Comparison of ENCODE assay signal across 14 mouse cellular contexts in genomic region chr10:118419000-118419425, GRCm38 (mm10). TPM values are rescaled to one million over a fixed set of nuclear protein-coding genes. Genes with fewer than 3 reads are reported as not detected.
DNase-seq lines count a peak whose midpoint lies in the region; TF ChIP-seq lines count a peak whose summit lies in the region.
"Had no signal": no experiment of that assay in that cellular context is flagged by ENCODE, and none has a peak within 500 bp of the region (broad histone marks: within the 10 kb centered on the region; RNA-seq: fewer than 3 reads in every experiment).

No protein-coding gene starts in this region.

- no peak overlapping the region for H3K4me3 ChIP-seq in left cerebral cortex, adult 2 months
- H3K4me3 ChIP-seq: embryonic facial prominence, embryonic 15.5 days; hindbrain, embryonic 15.5 days; limb, embryonic 12.5 days; midbrain, embryonic 12.5 days had no signal

- TF ChIP-seq CTCF in left cerebral cortex, adult 2 months (IDR thresholded peaks at IDR 0.05), result no peak

- H3K27ac ChIP-seq in left cerebral cortex, adult 2 months, result no peak overlapping the region
- H3K27ac ChIP-seq: embryonic facial prominence, embryonic 15.5 days; hindbrain, embryonic 15.5 days; limb, embryonic 12.5 days; midbrain, embryonic 12.5 days had no signal

- intact Hi-C loops in left cerebral cortex, adult 2 months (cut with DNase I), result no loop called here

- peak; percentile 94 for DNase-seq in CD4-positive helper T cell, adult 2 months (ENCODE audit: low read depth, low spot score)
- DNase-seq in R1 (ENCODE audit: low read depth, low spot score), result peak; percentile 11
- DNase-seq in lung, postnatal 25 days (ENCODE audit: low spot score), result peak; percentile 5
- peak; percentile 70 to 75 for DNase-seq in spleen, postnatal 36 days (ENCODE audit: low spot score in 2 of 2)
- DNase-seq in retina, postnatal 1 day, result no peak
- DNase-seq in left cerebral cortex, adult 2 months (ENCODE audit: extremely low spot score in 1 of 2, low spot score in 2 of 2), result no peak
- no peak for DNase-seq in right cerebral cortex, postnatal 36 days (ENCODE audit: low spot score in 2 of 2)
- no peak for DNase-seq in embryo, embryonic 10 days (ENCODE audit: low spot score)
- DNase-seq: adrenal gland, adult 8-10 months had no signal

RNA-seq across cellular contexts. Expression of gene Ifng, which starts 21.8 kb away (rescaled TPM):
- not detected for total RNA-seq in left cerebral cortex, adult 2 months (2021)
- total RNA-seq: layer of hippocampus, adult 18-20 months had no signal

Comparison
In these comparisons a context has a peak if more than half of its experiments do, and no peak if none do; other contexts are left out.
1. DNase-seq: peak in CD4-positive helper T cell, adult 2 months (single experiment), R1 (single experiment), lung, postnatal 25 days (single experiment) and spleen, postnatal 36 days (2 of 2); none in retina, postnatal 1 day (single experiment), left cerebral cortex, adult 2 months (0 of 2), right cerebral cortex, postnatal 36 days (0 of 2) and embryo, embryonic 10 days (single experiment).